Mouse (Mus musculus) thymus, postnatal 4 days (tissue): ENCODE measurements around the gene Ctcfl.
A peak's percentile ranks its signal among the peaks of the same experiment; 100 is the strongest.

Source experiments
- DNase-seq: peaks from one replicate; pipeline ENCODE4 v3.0.0; 2021

Gene Ctcfl

DNA sequence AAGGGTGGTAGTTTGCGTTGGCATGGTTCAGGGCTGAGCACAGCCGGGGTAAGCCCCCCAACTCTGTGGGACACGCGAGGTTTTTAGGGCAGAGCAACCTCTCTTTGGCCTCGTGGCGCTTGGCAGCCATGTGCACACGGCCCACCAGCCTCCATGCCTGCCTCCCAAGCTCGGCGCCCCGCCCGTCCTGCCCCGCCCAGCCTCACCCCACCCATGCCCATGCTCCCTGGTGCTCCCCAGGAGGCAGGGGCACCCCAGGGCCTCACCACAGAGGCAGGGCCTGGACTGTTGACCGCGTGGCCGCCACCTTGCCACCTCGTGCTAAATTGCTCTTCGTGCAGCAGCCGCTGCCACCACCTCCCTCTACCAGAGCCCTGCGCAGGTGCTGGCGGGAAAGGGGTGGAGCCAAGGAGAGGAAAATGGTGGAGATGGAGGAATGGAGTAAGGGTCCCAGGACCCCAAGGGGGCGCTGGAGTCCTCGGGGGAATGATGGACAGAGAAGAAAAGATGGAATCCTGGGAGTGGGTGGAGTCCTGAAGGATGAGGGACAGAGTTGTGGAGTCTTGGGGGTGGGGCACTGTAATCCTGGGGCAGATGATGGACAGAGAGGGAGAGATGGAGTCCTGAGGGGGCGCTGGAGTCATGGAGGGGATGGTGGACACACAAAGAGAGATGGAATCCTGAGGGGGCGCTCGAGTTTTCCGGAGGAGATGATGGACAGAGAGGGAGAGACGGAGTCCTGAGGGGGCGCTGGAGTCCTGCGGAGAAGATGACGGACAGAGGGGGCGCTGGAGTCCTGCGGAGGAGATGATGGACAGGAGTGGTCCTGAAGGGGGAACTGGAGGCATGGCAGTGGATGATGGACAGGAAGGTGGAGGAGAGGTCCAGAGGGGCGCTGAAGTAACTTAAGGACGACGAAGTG, at the start of gene Ctcfl:
TSS of gene Ctcfl (minus strand) at position 503 of the 922 bp plus-strand sequence.
- DNase-seq, result no peak

- DNase-seq, result no peak
These were observed 49.1 kb upstream of the Ctcfl start for GRCm38 (mm10) chr2:173168411-173168851.

- no peak for DNase-seq
These were observed 46.0 kb upstream of the Ctcfl start for GRCm38 (mm10) chr2:173165357-173165756.

DNA sequence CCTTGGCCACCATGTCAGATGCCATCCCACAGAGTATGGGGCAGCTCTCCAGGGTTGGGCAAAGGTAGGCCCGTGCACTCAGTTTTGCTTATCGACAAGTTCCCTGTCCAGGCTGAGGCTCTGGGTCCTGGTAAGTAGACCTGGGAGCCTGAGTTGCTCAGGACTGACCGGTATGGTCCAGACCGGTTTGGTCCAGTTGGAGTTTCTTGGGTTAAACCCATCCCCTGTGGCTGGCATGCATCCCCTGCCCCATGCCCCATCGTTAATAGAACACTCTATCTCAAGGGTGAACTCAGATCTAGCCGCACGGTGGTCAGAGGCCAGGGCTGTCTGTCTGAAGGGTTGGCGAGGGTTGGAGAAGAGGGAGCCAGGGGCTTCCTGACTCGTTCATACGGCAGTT, 45.6 kb upstream of the Ctcfl start:
- no peak for DNase-seq

GRCm38 (mm10) chr2:173164358-173164757, 45.0 kb upstream of the Ctcfl start:
- peak; percentile 76 for DNase-seq

- no peak for DNase-seq
These were observed 44.1 kb upstream of the Ctcfl start for GRCm38 (mm10) chr2:173163380-173163779.

DNA sequence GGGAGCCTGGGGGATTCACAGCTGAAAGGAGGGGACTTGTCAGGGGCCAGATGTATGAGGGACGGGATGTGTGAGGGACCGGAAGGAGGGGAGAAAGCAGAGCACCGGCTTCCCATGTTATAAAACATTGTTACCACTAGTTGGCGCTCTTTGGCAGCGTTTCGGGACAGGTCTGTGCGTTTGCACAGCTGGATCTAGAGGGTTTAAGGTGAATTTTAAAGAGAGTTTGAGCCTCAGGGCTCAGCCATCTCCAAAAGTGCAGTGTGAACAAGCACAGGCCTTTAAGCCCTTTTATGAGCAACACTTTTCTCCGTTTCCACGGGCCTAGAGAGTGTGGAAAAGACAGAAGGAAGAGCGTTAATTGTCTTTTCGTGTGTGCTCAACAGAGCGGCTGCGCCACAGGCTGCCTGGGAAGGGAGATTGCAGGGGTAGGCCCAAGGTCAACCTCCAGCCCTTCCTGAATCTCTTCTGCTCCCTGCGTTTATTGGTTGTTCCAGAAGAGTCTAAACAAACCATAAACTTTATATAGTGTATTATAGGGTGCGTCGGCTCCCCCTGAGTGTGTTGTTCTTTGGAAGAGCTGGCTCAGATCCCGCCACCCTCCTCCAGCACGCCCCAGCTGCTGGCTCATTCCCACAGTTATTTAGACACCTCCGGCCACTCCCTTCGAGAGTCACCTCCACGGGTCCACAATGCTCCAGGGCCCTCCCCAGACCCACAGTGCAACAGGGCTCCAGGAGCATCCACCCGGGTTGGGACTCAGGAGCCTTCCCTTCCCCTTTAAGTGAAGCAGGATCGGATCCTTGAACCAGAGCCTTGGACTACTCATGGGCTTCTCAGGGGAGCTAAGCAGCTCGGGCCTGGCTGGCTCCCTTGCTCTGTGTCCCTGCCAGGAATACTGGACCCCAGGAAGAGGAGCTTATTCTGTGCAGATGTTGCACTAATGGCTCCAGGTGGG, 40.3 kb upstream of the Ctcfl start:
- peak; percentile 78 for DNase-seq

DNA sequence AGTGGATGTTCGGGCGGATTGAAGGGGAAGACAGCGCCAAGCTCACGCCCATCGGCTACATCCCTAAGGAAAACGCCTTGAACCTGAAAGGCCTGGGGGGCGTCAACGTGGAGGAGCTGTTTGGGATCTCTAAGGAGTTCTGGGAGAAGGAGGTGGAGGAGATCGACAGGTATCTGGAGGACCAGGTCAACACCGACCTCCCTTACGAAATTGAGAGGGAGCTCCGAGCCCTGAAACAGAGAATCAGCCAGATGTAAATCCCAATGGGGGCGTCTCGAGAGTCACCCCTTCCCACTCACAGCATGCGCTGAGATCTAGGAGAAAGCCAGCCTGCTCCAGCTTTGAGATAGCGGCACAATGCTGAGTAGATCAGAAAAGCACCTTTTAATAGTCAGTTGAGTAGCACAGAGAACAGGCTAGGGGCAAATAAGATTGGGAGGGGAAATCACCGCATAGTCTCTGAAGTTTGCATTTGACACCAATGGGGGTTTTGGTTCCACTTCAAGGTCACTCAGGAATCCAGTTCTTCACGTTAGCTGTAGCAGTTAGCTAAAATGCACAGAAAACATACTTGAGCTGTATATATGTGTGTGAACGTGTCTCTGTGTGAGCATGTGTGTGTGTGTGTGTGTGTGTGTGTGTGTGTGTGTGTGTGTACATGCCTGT, 39.2 kb upstream of the Ctcfl start:
- no peak for DNase-seq

- no peak for DNase-seq
These were observed 38.5 kb upstream of the Ctcfl start for GRCm38 (mm10) chr2:173157871-173158270.

DNA sequence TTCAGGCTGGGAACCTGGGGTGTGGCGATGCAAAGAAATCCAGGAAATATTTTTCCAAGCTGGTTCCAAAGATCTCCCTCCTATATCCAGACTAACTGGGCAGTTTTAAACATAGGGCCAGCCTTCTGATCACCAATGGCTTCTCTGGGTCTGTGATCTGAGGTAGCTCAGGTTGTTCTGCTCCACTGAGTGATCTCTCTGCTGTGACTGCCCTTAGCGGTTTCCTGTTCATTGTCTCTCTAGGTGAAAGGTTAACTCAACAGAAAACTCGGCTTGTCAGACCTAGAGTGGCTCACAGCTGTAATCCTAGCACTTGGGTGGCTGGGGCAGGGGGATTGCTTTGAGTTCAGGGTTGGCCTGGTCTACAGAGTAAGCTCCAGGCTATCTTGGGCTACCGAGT, 38.1 kb upstream of the Ctcfl start:
- DNase-seq, result no peak

DNA sequence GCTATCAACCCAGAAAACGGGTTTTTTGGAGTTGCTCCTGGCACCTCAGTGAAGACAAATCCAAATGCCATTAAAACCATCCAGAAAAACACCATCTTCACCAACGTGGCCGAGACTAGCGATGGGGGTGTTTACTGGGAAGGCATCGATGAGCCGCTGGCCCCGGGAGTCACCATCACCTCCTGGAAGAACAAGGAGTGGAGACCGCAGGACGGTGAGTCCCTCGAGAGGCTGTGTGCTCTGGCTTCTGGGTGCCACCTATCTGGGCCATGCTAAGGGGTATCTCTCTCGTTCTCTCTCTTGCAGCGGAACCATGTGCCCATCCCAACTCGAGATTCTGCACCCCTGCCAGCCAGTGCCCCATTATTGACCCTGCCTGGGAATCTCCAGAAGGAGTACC, 37.6 kb upstream of the Ctcfl start:
- no peak for DNase-seq

DNA sequence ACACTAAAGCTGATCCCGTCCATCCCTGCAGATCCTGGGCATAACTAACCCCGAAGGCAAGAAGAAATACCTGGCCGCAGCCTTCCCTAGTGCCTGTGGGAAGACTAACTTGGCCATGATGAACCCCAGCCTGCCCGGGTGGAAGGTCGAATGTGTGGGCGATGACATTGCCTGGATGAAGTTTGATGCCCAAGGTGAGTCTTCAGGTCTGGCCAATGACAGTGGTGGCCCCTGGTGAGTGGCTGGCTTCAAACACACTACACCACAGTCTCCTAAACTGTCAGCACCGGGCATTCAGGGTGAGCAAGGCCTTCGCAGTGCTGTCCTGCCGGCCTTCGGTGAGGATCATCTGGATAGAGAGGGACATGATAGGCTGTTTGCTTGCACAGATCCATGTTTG, 36.6 kb upstream of the Ctcfl start:
- DNase-seq, result no peak

DNA sequence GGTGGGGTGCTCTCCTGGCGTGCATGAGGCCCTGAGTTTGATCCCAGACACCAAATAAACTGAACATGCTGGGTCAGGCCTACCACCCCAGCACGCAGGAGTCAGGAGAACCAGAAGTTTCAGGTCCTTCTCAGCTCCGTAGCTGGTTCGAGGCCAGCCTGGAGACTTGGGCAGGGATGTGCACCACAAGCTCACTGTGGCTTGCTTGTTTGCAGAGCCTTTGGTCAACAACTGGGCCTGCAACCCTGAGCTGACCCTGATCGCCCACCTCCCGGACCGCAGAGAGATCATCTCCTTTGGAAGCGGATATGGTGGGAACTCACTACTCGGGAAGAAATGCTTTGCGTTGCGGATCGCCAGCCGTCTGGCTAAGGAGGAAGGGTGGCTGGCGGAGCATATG, 35.6 kb upstream of the Ctcfl start:
- no peak for DNase-seq

DNA sequence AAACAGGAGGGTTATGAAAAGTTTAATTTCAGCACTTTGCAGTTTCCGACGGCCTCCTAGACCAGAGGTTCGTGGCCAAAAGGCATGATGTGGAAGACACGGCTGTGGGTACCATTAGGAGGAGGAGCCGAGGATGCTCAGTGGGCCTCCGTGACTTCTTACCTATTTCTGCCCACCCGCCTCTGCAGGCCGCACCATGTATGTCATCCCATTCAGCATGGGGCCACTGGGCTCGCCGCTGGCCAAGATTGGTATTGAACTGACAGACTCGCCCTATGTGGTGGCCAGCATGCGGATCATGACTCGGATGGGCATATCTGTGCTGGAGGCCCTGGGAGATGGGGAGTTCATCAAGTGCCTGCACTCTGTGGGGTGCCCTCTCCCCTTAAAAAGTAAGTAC, 35.2 kb upstream of the Ctcfl start:
- DNase-seq, result no peak

DNA sequence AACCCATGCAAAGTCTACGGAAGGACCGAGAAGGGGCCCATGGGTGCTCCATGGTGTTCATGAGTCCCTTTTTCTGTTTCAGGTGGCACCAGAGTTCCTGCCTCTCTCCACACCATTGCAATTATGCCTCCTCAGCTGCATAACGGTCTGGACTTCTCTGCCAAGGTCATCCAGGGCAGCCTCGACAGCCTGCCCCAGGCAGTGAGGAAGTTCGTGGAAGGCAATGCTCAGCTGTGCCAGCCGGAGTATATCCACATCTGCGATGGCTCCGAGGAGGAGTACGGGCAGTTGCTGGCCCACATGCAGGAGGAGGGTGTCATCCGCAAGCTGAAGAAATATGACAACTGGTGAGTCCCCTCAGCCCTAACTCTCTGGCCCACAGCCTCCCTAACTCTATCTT, 33.9 kb upstream of the Ctcfl start:
- no peak for DNase-seq

GRCm38 (mm10) chr2:173152436-173153151, 33.3 kb upstream of the Ctcfl start, which contains the start of gene Pck1:
Gene Pck1, plus strand, starts transcription at chr2:173153048.
- no peak for DNase-seq

- no peak for DNase-seq
These were observed 32.5 kb upstream of the Ctcfl start for GRCm38 (mm10) chr2:173151784-173152284.

GRCm38 (mm10) chr2:173151352-173151751, 32.0 kb upstream of the Ctcfl start:
- DNase-seq, result no peak

GRCm38 (mm10) chr2:173148001-173148400, 28.7 kb upstream of the Ctcfl start:
- no peak for DNase-seq

DNA sequence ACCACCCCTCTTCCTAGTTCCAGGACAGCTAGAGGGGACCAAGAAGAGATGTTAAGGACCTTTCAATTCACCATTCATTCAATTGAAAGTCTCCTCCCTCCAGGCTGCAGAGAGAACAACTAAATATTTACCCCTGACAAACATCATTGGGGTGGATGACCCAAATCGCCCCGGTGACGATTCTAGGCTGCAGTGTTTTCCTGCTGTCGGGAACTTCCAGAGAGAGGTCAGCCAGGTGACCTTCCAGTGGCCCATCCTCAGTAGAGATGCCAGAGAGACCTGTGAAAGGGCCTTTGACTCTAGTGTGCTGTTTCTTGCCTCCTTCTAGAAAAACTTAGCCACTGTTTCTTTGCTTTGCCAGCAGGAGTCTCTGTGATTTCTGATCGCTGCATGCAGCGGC, 27.4 kb upstream of the Ctcfl start:
- DNase-seq, result no peak

GRCm38 (mm10) chr2:173145808-173146207, 26.5 kb upstream of the Ctcfl start:
- DNase-seq, result no peak

DNA sequence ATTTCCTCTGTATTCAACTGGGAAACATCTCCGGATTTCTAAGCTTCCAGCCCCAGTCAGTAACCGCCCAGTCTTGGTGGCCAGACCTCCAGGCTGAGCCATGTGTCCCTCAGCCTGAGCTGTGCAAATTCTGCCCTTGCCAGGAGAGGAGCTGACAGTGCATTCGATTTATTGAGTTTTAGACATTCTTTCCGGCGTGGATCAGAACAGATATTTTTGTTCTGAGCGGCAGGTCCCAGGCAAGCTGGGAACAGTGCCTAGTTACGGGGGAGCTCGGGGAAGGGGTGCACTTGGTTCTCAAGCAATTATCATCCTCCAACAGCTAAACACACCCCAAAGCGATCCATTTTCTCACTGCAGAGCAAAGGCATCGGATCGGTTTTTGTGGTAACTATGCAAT, 24.3 kb upstream of the Ctcfl start:
- DNase-seq, result no peak
